In genomic region chr7:116039196-116039537, GRCm38 (mm10) we compare ENCODE assay signal across 8 mouse cellular contexts. TPM values are rescaled to one million over a fixed set of nuclear protein-coding genes. Genes with fewer than 3 reads are reported as not detected.
DNase-seq lines count a peak whose midpoint lies in the region; ATAC-seq and TF ChIP-seq lines count a peak whose summit lies in the region.

1110004F10Rik (plus strand) TSS chr7:116039397.

- no peak for TF ChIP-seq CTCF in kidney, adult 2 months (conservative IDR thresholded peaks at IDR 0.05; ENCODE audit: insufficient read depth, insufficient read length, low read depth, low read length)
- TF ChIP-seq CTCF in heart, postnatal 0 days (IDR thresholded peaks at IDR 0.05; ENCODE audit: low read depth): no peak

- no peak for TF ChIP-seq EP300 in heart, postnatal 0 days (IDR thresholded peaks at IDR 0.05; ENCODE audit: low read depth)

- intact Hi-C loops in left cerebral cortex, postnatal 25 days (cut with DNase I): no loop called here

- H3K36me3 ChIP-seq in kidney, adult 2 months (ENCODE audit: control insufficient read depth, insufficient read depth, low read length): no peaks in the 10 kb centered on the region
- no peaks in the 10 kb centered on the region for H3K36me3 ChIP-seq in erythroblast, embryonic 14.5 days (ENCODE audit: control insufficient read depth)
- H3K36me3 ChIP-seq in heart, postnatal 0 days (replicated peaks; ENCODE audit: control insufficient read depth, insufficient read depth, low read length): no peaks in the 10 kb centered on the region
- no peaks in the 10 kb centered on the region for H3K36me3 ChIP-seq in midbrain, embryonic 15.5 days (replicated peaks)

- DNase-seq in kidney, adult 2 months: no peak
- no peak for DNase-seq in kidney, adult 9 months
- DNase-seq in ES-CJ7 (ENCODE audit: low read depth, low spot score): peak; percentile 20
- no peak for DNase-seq in heart, postnatal 0 days (ENCODE audit: low spot score)
- DNase-seq in left cerebral cortex, postnatal 25 days (ENCODE audit: low spot score in 2 of 2): no peak
- no peak for DNase-seq in retina, postnatal 1 day

- peaks cover 20% of the 10 kb centered on the region; the same call in 1 of the 2 replicates for H3K9me3 ChIP-seq in erythroblast, embryonic 14.5 days (ENCODE audit: control insufficient read depth, low read length)
- H3K9me3 ChIP-seq in heart, postnatal 0 days (replicated peaks; ENCODE audit: control insufficient read depth, low read length): no peaks in the 10 kb centered on the region
- H3K9me3 ChIP-seq in midbrain, embryonic 15.5 days: no peaks in the 10 kb centered on the region

- H3K4me3 ChIP-seq in kidney, adult 2 months (ENCODE audit: insufficient read depth, low read depth, low read length): peak within 1 kb of the TSS; percentile 55
- H3K4me3 ChIP-seq in erythroblast, embryonic 14.5 days (replicated peaks): peak within 1 kb of the TSS; percentile 42
- H3K4me3 ChIP-seq in heart, postnatal 0 days (ENCODE audit: low read depth, low read length): peak within 1 kb of the TSS; percentile 57
- peak within 1 kb of the TSS; percentile 50 for H3K4me3 ChIP-seq in midbrain, embryonic 15.5 days

- peak within 1 kb of the TSS; percentile 44 for H3K9ac ChIP-seq in heart, postnatal 0 days (replicated peaks; ENCODE audit: low read depth, low read length)
- H3K9ac ChIP-seq in midbrain, embryonic 15.5 days: peak within 1 kb of the TSS; percentile 48

- no peaks in the 10 kb centered on the region for H3K27me3 ChIP-seq in kidney, adult 2 months (replicated peaks; ENCODE audit: control insufficient read depth, insufficient read depth, low read length)
- H3K27me3 ChIP-seq in erythroblast, embryonic 14.5 days (ENCODE audit: control insufficient read depth): peaks cover 82% of the 10 kb centered on the region
- H3K27me3 ChIP-seq in heart, postnatal 0 days (ENCODE audit: control insufficient read depth, insufficient read depth, low read length): peaks cover 22% of the 10 kb centered on the region
- peaks cover 39% of the 10 kb centered on the region for H3K27me3 ChIP-seq in midbrain, embryonic 15.5 days (replicated peaks)

- H3K4me1 ChIP-seq in kidney, adult 2 months (ENCODE audit: control insufficient read depth, insufficient read depth, low read length): no peaks in the 10 kb centered on the region
- H3K4me1 ChIP-seq in erythroblast, embryonic 14.5 days (ENCODE audit: control insufficient read depth): peaks cover 23% of the 10 kb centered on the region
- peaks cover 9% of the 10 kb centered on the region; the same call in 1 of the 2 replicates for H3K4me1 ChIP-seq in heart, postnatal 0 days (ENCODE audit: control insufficient read depth, insufficient read depth)
- H3K4me1 ChIP-seq in midbrain, embryonic 15.5 days: peaks cover 37% of the 10 kb centered on the region

- 12% methylated on average over 11 of the region's 11 CpGs for WGBS in kidney, adult 2 months
- 1% methylated on average over 11 of the region's 11 CpGs for WGBS in heart, postnatal 0 days
- WGBS in midbrain, embryonic 15.5 days: 1% methylated on average over 11 of the region's 11 CpGs

- no peak for ATAC-seq in heart, postnatal 0 days (ENCODE audit: insufficient read depth, low read depth)
- ATAC-seq in midbrain, embryonic 15.5 days (replicated peaks): 0 out of 2 replicates have a peak, but pooled peaks have one; percentile 18

- TF ChIP-seq POLR2A in kidney, adult 2 months (IDR thresholded peaks at IDR 0.05; ENCODE audit: low read depth, low read length): no peak

- H3K4me2 ChIP-seq in heart, postnatal 0 days (ENCODE audit: low read depth, low read length): peak within 1 kb of the TSS; percentile 98
- H3K4me2 ChIP-seq in midbrain, embryonic 15.5 days: peak within 1 kb of the TSS; percentile 97

- no peak within 1 kb of the TSS for H3K27ac ChIP-seq in kidney, adult 2 months (ENCODE audit: insufficient read depth, low read depth, low read length)
- no peak within 1 kb of the TSS for H3K27ac ChIP-seq in heart, postnatal 0 days (ENCODE audit: low read depth)
- H3K27ac ChIP-seq in midbrain, embryonic 15.5 days: peak within 1 kb of the TSS; percentile 44; the same call in 1 of the 2 replicates

RNA-seq across cellular contexts. Expression of gene 1110004F10Rik, which starts in this region (rescaled TPM):
- 43.8 and 53.3 TPM in 2 replicates for polyA plus RNA-seq in kidney, adult 2 months (2012; rRNA removed)
- polyA plus RNA-seq in erythroblast, embryonic 14.5 days (2012): 4.2 and 5.1 TPM in 2 replicates
- 66.5 and 87.7 TPM in 2 replicates for total RNA-seq in heart, postnatal 0 days (2014; rRNA removed; ENCODE audit: low replicate concordance)
- polyA plus RNA-seq in heart, postnatal 0 days (2015; fragmentation: Nextera tagmentation; extraction: Ambion mirVana): 150 and 152 TPM in 2 replicates
- total RNA-seq in left cerebral cortex, postnatal 25 days (2021): 10 to 100 TPM; 96.2 to 98.3 TPM
- polyA plus RNA-seq in midbrain, embryonic 15.5 days (2015; fragmentation: Nextera tagmentation; extraction: Ambion mirVana): 313 and 320 TPM in 2 replicates
